Mouse (Mus musculus) cerebellum, adult 2 months (tissue): ENCODE results near the gene Slc35f6.

Source experiments
- CTCF ChIP-seq: fragments of 200-500 bp; IDR thresholded peaks from 2 replicates; pipeline ENCODE4 v1.5.1; 2011; ENCODE audit warnings: low read depth, mild to moderate bottlenecking, control low read depth, low read length, moderate library complexity, borderline replicate concordance; ENCODE audit not compliant: insufficient read depth
- POLR2A ChIP-seq: fragments of 200-500 bp; IDR thresholded peaks from 2 replicates; pipeline ENCODE4 v1.6.1; 2011; ENCODE audit warnings: low read length, control low read depth, borderline replicate concordance; ENCODE audit not compliant: insufficient read depth

DNA sequence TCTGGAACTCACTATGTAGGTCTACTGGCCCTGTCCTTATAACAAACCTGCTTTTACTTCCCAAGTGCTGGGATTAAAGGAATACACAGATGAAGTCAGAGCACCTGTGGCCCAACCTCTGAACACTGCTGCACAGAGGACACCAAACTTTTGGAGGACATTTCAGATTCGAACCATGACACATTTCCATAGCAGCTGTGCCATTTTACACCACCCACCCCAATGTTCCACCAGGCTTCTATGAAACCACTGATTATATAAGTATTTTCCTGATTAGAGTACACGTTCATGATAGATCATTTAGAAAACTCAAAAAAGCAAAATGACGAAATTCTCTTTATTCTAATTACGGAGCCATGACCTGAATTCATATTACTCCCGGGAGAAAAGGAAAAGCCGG is 18.2 kb downstream of the Slc35f6 start:
- TF ChIP-seq CTCF (no peak), POLR2A (no peak)
